Mouse (Mus musculus): Measurements from ENCODE around the gene Dock6.

GRCm38 (mm10) chr9:21794925-21795324 lies 57.5 kb downstream of the Dock6 start:
- TF ChIP-seq CTCF (IDR thresholded peaks at IDR 0.05): no peak
- no peak for TF ChIP-seq EP300 (IDR thresholded peaks at IDR 0.05)
